Mouse (Mus musculus) testis, adult 2 months (tissue): ENCODE data around the gene Ehmt1.

Experiments
- CTCF ChIP-seq: fragments of 200-500 bp; IDR thresholded peaks from 2 replicates; pipeline ENCODE4 v1.5.1; 2012; ENCODE audit warnings: low read depth, mild to moderate bottlenecking, inconsistent platforms, low read length, moderate library complexity; ENCODE audit not compliant: control insufficient read depth, insufficient read depth, insufficient replicate concordance
- POLR2A ChIP-seq: fragments of 200-500 bp; IDR thresholded peaks from 2 replicates; pipeline ENCODE4 v1.6.1; 2012; ENCODE audit warnings: low read depth, mild to moderate bottlenecking, inconsistent platforms, low read length, moderate library complexity; ENCODE audit not compliant: control insufficient read depth

DNA sequence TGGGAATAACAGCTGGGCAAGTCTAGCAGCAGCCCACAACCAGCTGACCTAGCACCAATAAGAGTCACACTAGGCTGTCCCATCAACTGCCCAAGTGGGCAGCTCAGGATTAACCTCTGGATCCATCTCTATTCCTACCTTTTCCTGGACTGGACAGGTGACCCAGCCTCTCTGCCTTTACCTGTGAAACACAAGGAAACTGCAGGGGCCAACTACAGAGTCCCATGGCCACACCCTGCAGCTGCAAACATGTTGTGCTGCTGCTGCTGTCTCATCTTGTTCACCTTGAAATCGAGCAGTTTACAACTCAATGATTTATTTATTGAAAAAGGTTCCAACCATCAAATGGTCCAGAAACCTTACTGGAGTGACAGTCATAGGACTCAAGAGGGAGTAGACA lies 72.9 kb downstream of the Ehmt1 start:
- TF ChIP-seq CTCF (no peak), POLR2A (no peak)
